Mouse (Mus musculus) forebrain, embryonic 16.5 days (tissue): Measurements from ENCODE around the gene Plod3. TPM values are rescaled to one million over a fixed set of nuclear protein-coding genes. Genes with fewer than 3 reads are reported as not detected.

Source experiments
- ATAC-seq: fragments of 200-750 bp; cut with Nextera tagmentation; 2 replicates; pipeline ENCODE4 v1.8.0; 2017; ENCODE audit warnings: mild to moderate bottlenecking, moderate library complexity
- H3K27ac ChIP-seq: fragments of 300-500 bp; sonication (generic); 2 replicates; pipeline ENCODE4 v1.5.1; 2014; ENCODE audit warnings: low read length, control low read depth
- H3K27me3 ChIP-seq: fragments of 300-500 bp; sonication (generic); replicated peaks from 2 replicates; pipeline ENCODE4 v1.6.1; 2014; ENCODE audit warnings: low read length; ENCODE audit not compliant: control insufficient read depth, insufficient read depth
- H3K36me3 ChIP-seq: fragments of 300-500 bp; sonication (generic); 2 replicates; pipeline ENCODE4 v1.6.1; 2014; ENCODE audit not compliant: control insufficient read depth, insufficient read depth
- H3K4me1 ChIP-seq: fragments of 300-500 bp; sonication (generic); replicated peaks from 2 replicates; pipeline ENCODE4 v1.6.1; 2014; ENCODE audit warnings: low read length; ENCODE audit not compliant: control insufficient read depth, insufficient read depth
- H3K4me2 ChIP-seq: fragments of 300-500 bp; sonication (generic); 2 replicates; pipeline ENCODE4 v1.6.1; 2014; ENCODE audit warnings: mild to moderate bottlenecking, low read length, control low read depth
- H3K4me3 ChIP-seq: fragments of 300-500 bp; sonication (generic); replicated peaks from 2 replicates; pipeline ENCODE4 v1.5.1; 2014; ENCODE audit warnings: mild to moderate bottlenecking, low read length, control low read depth
- H3K9ac ChIP-seq: fragments of 300-500 bp; sonication (generic); replicated peaks from 2 replicates; pipeline ENCODE4 v1.6.1; 2014; ENCODE audit warnings: low read depth, low read length, control low read depth
- H3K9me3 ChIP-seq: fragments of 300-500 bp; sonication (generic); 2 replicates; pipeline ENCODE4 v1.6.1; 2016; ENCODE audit warnings: low read length; ENCODE audit not compliant: control insufficient read depth
- WGBS: fragments of 180-500 bp; shearing (Covaris S2); extraction: QIAGEN DNeasy Blood & Tissue Kit; methylation state at CpG from one replicate; pipeline ENCODE4 v1.1.7; 2014; 5-methylcytosine and 5-hydroxymethylcytosine counted together
- polyA plus RNA-seq: library from polyadenylated mRNA; unstranded; fragments of >200 nt; fragmentation: Nextera tagmentation; extraction: Ambion mirVana; gene quantifications from 2 replicates; pipeline ENCODE4 v1.2.1, GENCODE M21; 2015

Plod3 gene
- polyA plus RNA-seq, 1 experiment from 2014 or later, result 36.5 TPM

- no peak within 1 kb of the TSS for H3K27ac ChIP-seq
- no peaks in the 10 kb centered on the region for H3K9me3 ChIP-seq
- ATAC-seq, result no peak
- H3K27me3 ChIP-seq, result peaks cover 57% of the 10 kb centered on the region
- peak within 1 kb of the TSS; percentile 36 for H3K4me3 ChIP-seq
- H3K36me3 ChIP-seq, result no peaks in the 10 kb centered on the region
- H3K4me1 ChIP-seq, result peaks cover 27% of the 10 kb centered on the region
- 32% methylated on average over 4 of the region's 4 CpGs for WGBS
- 0 out of 2 replicates have a peak within 1 kb of the TSS, but pooled peaks have one; percentile 25 for H3K9ac ChIP-seq
- H3K4me2 ChIP-seq, result peak within 1 kb of the TSS; percentile 52
Observed at GRCm38 (mm10) chr5:137026092-137026491, 39.3 kb downstream of the Plod3 start, which contains the start of gene Vgf. TSS of gene Vgf (plus strand) at chr5:137026392.

GRCm38 (mm10) chr5:137028561-137029272, 41.9 kb downstream of the Plod3 start:
- WGBS, result 1% methylated on average over 27 of the region's 29 CpGs
- Histone ChIP-seq H3K27ac (no peak overlapping the region), H3K4me3 (peak overlapping the region; percentile 61), H3K9me3 (no peaks in the 10 kb centered on the region), H3K4me1 (peaks cover 46% of the 10 kb centered on the region), H3K27me3 (peaks cover 60% of the 10 kb centered on the region), H3K4me2 (peak overlapping the region; percentile 100), H3K9ac (0 out of 2 replicates have a peak overlapping the region, but pooled peaks have one; percentile 22), H3K36me3 (no peaks in the 10 kb centered on the region)
- no peak for ATAC-seq

- Histone ChIP-seq H3K9ac (peak overlapping the region; percentile 35), H3K4me2 (peak overlapping the region; percentile 100), H3K36me3 (no peaks in the 10 kb centered on the region), H3K27me3 (peaks cover 58% of the 10 kb centered on the region), H3K27ac (no peak overlapping the region), H3K4me3 (peak overlapping the region; percentile 61), H3K4me1 (peaks cover 46% of the 10 kb centered on the region), H3K9me3 (no peaks in the 10 kb centered on the region)
- 0% methylated on average over 8 of the region's 8 CpGs for WGBS
- no peak for ATAC-seq
Observed at GRCm38 (mm10) chr5:137029273-137029585, 42.4 kb downstream of the Plod3 start.

- under 1% methylated on average over 52 of the region's 52 CpGs for WGBS
- peak overlapping the region; percentile 100 for H3K4me2 ChIP-seq
- H3K27me3 ChIP-seq, result peaks cover 58% of the 10 kb centered on the region
- H3K4me3 ChIP-seq, result peak overlapping the region; percentile 61
- H3K9ac ChIP-seq, result peak overlapping the region; percentile 50
- peak; percentile 77 for ATAC-seq
- no peaks in the 10 kb centered on the region for H3K9me3 ChIP-seq
- H3K4me1 ChIP-seq, result peaks cover 46% of the 10 kb centered on the region
- no peaks in the 10 kb centered on the region for H3K36me3 ChIP-seq
- H3K27ac ChIP-seq, result no peak overlapping the region
Observed at GRCm38 (mm10) chr5:137029643-137030415, 43.0 kb downstream of the Plod3 start.

DNA sequence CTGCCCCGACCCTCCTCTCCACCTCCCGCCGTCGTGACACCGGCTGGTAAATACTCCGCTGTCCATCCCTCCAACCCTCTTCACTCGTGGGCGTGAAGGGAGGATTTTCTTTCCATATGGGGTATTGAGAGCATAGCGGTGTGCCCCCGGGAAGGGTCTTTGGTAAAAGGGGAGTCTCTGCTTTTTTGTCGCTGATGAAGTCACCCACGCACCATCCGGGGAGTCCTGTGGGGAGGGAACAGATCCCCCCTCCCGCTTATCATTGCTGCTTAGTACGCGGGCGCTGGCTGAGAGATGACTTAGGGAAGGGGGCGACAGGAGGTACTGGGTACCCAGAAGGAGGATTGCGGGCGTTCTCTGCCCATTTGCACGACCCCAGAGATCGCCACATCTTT, 43.6 kb downstream of the Plod3 start:
- Histone ChIP-seq H3K27ac (no peak overlapping the region), H3K9me3 (no peaks in the 10 kb centered on the region), H3K9ac (peak overlapping the region; percentile 50), H3K27me3 (peaks cover 56% of the 10 kb centered on the region), H3K4me2 (peak overlapping the region; percentile 100), H3K4me1 (peaks cover 44% of the 10 kb centered on the region), H3K4me3 (peak overlapping the region; percentile 61), H3K36me3 (no peaks in the 10 kb centered on the region)
- 12% methylated on average over 22 of the region's 22 CpGs for WGBS
- no peak for ATAC-seq

DNA sequence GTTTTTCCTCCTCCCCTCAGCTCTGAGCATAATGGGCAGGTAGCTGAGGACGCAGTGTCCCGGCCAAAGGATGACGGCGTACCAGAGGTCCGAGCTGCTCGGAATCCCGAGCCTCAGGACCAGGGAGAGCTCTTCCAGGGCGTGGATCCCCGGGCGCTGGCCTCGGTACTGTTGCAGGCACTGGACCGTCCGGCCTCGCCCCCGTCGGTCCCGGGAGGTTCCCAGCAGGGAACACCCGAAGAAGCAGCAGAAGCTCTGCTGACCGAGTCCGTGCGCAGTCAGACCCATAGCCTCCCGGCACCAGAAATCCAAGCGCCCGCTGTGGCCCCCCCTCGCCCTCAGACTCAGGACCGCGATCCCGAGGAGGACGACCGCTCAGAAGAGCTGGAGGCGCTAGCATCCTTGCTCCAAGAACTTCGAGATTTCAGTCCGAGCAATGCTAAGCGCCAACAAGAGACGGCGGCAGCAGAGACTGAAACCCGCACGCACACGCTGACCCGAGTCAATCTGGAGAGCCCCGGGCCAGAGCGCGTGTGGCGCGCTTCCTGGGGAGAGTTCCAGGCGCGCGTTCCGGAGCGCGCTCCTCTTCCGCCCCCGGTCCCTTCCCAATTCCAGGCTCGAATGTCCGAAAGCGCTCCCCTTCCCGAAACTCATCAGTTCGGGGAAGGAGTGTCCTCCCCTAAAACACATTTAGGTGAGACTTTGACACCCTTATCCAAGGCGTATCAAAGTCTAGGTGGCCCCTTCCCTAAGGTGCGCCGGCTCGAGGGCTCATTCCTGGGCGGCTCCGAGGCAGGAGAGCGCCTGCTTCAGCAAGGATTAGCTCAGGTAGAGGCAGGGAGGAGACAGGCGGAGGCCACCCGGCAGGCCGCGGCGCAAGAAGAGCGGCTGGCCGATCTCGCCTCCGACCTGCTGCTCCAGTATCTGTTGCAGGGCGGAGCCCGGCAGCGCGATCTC, 44.5 kb downstream of the Plod3 start:
- ATAC-seq, result no peak
- peaks cover 46% of the 10 kb centered on the region for H3K27me3 ChIP-seq
- no peaks in the 10 kb centered on the region for H3K9me3 ChIP-seq
- peaks cover 41% of the 10 kb centered on the region for H3K4me1 ChIP-seq
- under 1% methylated on average over 78 of the region's 78 CpGs for WGBS
- H3K4me2 ChIP-seq, result peak overlapping the region; percentile 100
- H3K27ac ChIP-seq, result no peak overlapping the region
- H3K36me3 ChIP-seq, result no peaks in the 10 kb centered on the region; the same call in 1 of the 2 replicates
- peak overlapping the region; percentile 61 for H3K4me3 ChIP-seq
- H3K9ac ChIP-seq, result peak overlapping the region; percentile 66

DNA sequence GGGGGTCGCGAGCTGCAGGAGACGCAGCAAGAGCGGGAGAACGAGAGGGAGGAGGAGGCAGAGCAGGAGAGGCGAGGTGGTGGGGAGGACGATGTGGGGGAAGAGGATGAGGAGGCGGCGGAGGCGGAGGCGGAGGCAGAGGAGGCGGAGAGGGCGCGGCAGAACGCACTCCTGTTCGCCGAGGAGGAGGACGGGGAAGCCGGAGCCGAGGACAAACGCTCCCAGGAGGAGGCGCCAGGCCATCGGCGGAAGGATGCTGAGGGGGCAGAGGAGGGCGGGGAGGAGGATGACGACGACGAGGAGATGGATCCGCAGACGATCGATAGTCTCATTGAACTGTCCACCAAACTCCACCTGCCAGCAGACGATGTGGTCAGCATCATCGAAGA, 45.2 kb downstream of the Plod3 start:
- WGBS, result under 1% methylated on average over 27 of the region's 33 CpGs
- peaks cover 2% of the 10 kb centered on the region for H3K36me3 ChIP-seq
- H3K27ac ChIP-seq, result no peak overlapping the region; the same call in 1 of the 2 replicates
- H3K4me3 ChIP-seq, result peak overlapping the region; percentile 61
- H3K9me3 ChIP-seq, result no peaks in the 10 kb centered on the region
- peaks cover 41% of the 10 kb centered on the region for H3K4me1 ChIP-seq
- peaks cover 39% of the 10 kb centered on the region for H3K27me3 ChIP-seq
- no peak for ATAC-seq
- peak overlapping the region; percentile 66 for H3K9ac ChIP-seq
- H3K4me2 ChIP-seq, result peak overlapping the region; percentile 100

GRCm38 (mm10) chr5:137032641-137033074, 45.8 kb downstream of the Plod3 start:
- H3K9me3 ChIP-seq, result no peaks in the 10 kb centered on the region
- peak overlapping the region; percentile 100 for H3K4me2 ChIP-seq
- peaks cover 41% of the 10 kb centered on the region for H3K4me1 ChIP-seq
- ATAC-seq, result peak; percentile 76
- H3K4me3 ChIP-seq, result peak overlapping the region; percentile 61
- H3K9ac ChIP-seq, result peak overlapping the region; percentile 66
- H3K27me3 ChIP-seq, result peaks cover 37% of the 10 kb centered on the region
- H3K36me3 ChIP-seq, result peaks cover 9% of the 10 kb centered on the region
- peak overlapping the region; percentile 56 for H3K27ac ChIP-seq
- WGBS, result under 1% methylated on average over 47 of the region's 49 CpGs
